Mouse (Mus musculus) left cerebral cortex, postnatal 14 days (tissue): ENCODE data around the gene Ccdc74a. TPM values are rescaled to one million over a fixed set of nuclear protein-coding genes. Genes with fewer than 3 reads are reported as not detected.
A peak's percentile ranks its signal among the peaks of the same experiment; 100 is the strongest.

Experiments used
- DNase-seq, 2 experiments: peaks; one replicate each; pipeline ENCODE4 v3.0.0; 2021 to 2022; ENCODE audit warnings: low spot score in 2 of 2, mixed read lengths in 1 of 2
- intact Hi-C: fragments of 180-260 bp; cut with DNase I; formaldehyde crosslinking; loops from one replicate; pipeline ENCODE4 v1.15.1; 2025
- total RNA-seq, 2 experiments: library from RNA; stranded (reverse); gene quantifications; 2 replicates each; pipeline ENCODE4 v1.2.3; 2021

Gene Ccdc74a
- total RNA-seq, 2 experiments from 2014 or later: 27.5 to 33.9 TPM

DNA sequence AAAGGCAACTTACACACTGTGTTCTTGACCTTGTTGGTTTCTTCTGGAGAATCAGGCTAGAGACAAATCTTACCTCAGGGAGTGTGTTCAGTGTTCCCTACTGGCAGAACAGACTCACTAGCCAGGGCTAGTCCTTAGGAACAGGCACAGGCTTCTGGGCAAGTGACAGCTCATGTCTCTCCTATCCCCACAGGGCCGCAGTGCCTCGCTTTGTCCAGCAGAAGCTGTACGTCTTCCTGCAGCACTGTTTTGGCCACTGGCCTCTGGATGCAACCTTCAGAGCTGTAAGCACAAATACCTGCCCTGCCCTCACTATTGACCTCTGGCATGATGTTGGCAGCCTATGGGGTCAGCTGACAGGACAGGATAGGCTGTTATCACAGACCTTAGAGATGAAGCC lies 7.2 kb upstream of the Ccdc74a start:
- DNase-seq: no peak
- intact Hi-C loops: no loop called here

DNA sequence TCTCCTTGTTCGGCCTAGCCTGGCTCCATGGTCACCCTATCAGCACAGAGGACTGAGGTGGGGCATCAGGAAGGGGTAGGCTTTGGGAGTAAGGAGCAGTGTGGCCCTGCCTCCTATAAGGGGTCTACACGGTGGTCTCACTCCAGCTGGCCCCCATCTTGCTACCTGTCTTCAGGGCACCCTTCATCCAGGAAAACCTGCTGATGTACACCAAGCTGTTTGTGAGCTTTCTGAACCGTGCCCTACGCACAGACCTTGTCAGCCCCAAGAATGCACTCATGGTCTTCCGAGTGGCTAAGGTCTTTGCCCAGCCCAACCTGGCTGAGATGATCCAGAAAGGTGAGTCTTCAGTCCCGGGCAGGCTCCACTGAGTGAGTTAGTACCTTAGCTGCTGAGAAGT lies 6.3 kb upstream of the Ccdc74a start:
- intact Hi-C loops: no loop called here

DNA sequence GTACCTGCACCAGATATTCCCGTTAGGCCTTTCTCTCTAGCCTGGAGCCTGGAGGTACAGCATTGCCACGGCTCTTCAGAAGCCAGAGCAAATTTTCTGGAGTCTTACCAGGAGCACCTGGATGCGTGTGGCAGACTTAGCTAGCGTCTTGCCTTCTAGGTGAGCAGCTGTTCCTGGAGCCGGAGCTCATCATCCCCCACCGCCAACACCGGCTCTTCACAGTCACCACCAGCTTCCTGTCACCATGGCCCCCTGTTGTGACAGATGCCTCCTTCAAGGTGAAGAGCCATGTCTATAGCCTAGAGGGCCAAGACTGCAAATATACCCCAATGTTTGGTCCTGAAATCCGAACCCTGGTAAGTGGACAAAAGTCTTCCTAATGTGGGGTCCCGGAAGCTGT lies 5.6 kb upstream of the Ccdc74a start:
- intact Hi-C loops: no loop called here
- DNase-seq: no peak

More for the DNA sequence above, 6.3 kb upstream of the Ccdc74a start:
- no peak for DNase-seq

DNA sequence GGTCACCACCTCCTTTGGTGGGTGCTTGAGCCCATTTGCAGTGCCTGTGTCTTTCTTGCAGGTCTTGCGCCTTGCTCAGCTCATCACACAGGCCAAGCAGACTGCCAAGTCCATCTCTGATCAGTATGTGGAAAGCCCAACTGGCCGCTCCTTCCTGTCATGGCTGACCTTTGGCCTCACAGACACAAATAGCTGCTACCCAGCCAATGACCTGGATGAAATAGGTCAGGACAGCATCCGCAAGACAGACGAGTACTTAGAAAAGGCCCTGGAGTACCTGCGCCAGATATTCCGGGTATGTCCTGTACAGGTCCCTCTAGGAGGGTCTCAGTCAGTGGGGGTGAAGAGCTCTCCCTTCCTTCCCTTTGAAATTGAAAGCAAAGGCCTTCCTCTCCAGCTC lies 5.0 kb upstream of the Ccdc74a start:
- no peak for DNase-seq
- intact Hi-C loops: no loop called here

DNA sequence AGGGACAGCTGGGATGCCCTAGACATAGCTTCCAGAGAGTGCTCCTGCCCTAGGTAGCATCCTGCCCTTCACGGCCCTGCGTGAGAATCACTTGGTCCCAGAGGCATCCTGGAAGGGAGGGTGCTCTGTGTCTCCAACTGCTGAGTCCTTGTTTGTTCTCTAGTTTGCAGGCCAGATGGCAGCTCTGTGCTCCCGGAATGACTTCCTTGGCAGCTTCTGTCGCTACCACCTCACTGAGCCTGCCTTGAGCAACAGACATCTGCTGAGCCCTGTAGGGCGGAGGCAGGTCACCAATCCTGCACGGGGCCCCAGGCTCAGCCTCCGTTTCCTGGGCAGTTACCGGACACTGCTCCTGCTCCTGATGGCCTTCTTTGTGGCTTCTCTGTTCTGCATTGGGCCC lies 4.0 kb upstream of the Ccdc74a start:
- DNase-seq: no peak
- intact Hi-C loops: no loop called here

DNA sequence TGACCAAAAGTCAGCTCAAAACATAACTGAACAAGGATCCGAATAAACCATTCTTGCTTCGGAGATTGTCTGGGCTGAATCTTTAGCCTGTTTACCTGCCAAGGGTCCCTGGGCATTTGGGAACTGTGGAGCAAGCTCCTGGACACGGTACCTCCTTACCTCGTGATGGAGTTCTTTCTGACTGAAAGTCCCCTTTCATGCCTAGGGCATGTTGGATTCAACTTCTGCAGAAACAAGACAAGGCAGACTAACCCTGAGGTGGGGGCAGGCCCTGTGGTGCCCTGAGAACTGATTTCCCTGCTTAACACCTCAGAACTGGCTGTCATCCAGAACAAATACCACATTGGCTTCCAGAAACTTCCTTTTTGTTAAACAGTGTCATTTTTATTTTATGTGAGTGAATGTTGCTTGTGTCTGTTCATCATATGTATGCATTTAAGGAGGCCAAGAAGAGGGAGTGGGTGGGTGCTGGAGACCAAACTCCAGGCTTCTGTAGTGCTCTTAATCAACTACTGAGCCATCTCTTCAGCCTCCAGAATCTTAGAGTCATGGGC lies 2.8 kb upstream of the Ccdc74a start:
- no peak for DNase-seq
- intact Hi-C loops: no loop called here

DNA sequence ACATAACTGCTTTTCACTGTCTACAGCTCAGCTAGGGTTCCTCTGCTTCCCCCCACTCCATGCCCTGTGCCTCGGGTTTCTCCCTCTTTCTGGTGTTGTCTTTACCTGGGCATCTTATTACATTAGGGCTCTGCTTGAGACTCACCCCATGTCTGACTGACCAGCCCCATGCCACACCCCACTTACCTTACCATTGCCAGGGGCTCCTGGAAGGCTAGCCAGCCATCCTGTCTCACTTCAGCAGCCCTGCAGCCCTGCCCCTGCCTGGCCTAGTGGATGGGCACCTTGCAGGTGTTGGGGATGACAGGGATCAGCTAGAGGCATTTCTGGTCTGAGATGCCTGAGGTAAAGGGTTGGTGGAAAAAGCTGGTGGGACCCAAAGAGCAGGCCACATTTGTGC lies 886 bp downstream of the Ccdc74a start:
- no peak for DNase-seq
- intact Hi-C loops: no loop called here

DNA sequence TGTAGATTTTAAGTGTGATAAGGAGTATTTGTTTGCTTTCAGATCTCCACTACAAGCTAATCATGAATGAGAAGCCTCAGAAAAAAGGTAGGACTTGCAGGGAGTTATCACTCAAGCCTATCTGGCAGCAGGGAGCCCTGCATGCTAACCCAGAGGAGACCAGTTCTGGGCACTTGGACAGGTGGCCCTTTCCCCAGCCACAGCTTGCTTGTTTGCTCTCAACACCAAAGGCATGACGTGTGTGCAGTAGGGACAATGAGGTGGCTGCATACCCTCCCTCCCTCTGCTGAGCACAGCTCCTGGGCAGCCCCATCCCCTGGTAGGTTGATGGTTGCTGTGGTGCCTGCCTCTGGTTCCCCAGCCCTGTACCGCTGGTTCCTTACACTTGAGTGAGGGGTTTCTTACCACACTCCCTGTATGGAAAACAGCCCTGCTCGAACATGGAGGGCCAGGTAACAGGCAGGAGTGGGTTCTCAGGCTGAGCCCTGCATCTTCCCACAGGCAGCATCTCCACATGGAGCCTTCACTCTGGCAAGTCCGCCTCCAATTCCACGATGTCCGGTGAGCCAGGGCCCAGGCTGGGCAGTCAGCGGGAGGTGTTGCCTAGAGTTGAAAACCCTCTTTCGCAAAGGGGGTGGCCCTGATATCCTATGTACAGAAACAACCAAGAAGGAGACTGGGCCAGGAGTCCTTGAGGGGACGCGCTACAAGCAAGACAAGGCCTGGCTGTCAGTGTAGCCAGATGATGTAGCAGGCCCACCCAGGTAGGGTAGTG lies 1.5 kb downstream of the Ccdc74a start:
- intact Hi-C loops: no loop called here
- DNase-seq: no peak

DNA sequence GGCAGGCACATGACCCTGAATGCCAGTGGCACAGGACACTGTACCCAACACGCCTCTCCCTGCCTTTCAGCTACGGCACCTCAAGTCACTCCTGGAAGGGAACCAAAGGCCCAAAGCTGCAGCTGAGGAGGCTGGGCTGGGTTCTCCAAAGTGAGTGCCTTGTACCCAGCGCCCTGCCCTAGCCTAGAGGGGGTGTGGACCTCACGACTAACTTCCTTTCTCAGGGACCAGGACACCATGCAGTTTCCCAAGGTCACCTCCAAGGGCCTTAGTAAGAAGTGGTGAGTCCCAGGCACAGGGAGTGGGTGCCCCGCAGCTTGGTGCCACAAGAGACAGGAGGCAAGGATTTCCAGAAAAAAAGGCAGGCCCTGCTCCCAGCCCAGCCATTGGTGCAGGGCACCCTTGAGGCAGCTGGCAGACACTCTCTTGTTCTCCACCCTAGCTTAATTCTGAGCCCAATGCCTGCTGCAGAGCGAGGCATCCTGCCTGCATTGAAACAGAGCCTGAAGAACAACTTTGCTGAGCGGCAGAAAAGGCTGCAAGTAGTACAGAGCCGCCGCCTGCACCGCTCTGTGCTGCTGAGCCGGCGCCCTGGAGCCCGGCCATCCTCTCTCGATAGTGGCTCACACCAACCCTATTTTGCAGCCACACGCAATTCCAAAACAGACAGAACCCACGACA lies 3.8 kb downstream of the Ccdc74a start:
- DNase-seq: peak in 1 of 2 experiments; percentile 44
- intact Hi-C loops: no loop called here

DNA sequence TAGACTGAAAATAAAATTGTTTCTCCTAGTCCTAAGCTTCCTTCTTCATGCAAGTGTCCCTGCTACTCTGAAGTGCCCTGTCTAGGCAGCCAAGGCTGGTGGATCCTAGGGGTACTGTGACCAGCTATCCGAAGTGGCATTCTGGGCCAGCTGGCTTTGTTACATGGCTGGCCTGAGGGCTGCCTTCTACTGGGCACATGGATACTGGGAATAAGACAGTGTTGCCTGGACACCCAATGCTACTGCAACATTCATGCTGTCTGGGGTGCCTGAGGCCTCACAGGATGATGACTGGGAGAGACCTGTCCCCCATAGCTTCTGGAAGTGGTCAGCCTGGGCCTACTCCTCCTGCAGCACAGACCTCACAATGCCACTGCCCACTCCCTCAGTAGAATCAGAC lies 4.4 kb downstream of the Ccdc74a start:
- intact Hi-C loops: no loop called here
- DNase-seq: no peak

DNA sequence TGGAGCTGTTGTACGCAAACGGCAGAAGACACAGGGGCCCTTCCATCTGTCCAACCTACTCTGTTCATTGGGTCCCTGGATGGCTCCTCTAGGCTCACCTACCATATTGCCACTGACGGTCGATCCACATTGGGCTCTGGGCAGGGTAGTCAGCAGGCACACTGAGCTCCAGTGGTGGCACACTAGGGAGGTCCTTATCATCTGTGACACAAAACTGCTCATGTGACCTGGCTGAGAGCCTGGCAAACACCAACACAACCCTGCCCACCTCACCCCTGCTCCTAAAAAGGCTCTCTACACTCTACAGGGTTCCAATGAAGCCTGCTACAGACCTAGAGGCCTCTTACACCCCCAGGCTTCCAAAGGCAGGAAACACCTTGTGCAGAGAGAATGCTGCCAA lies 6.3 kb downstream of the Ccdc74a start:
- DNase-seq: no peak
- intact Hi-C loops: no loop called here

DNA sequence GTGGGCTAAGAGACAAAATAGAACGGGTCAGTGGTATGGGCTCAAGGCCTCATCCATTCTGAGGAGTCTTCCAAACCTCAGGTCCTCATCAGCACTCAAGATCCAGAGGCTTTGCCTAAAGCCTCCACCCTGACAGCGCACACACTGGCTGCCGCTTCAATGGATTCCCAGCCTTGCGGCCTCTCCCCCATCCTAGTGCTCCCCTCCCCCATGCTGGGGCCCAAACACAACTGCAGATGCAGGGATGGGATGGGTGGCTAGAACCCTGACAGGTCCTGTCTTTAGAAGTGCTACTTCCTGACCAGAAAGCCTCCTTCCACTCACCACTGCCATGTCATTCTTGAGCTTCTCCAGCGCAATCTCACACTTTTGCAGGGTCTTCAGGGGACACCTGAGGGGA lies 7.3 kb downstream of the Ccdc74a start:
- intact Hi-C loops: no loop called here
- DNase-seq: no peak

DNA sequence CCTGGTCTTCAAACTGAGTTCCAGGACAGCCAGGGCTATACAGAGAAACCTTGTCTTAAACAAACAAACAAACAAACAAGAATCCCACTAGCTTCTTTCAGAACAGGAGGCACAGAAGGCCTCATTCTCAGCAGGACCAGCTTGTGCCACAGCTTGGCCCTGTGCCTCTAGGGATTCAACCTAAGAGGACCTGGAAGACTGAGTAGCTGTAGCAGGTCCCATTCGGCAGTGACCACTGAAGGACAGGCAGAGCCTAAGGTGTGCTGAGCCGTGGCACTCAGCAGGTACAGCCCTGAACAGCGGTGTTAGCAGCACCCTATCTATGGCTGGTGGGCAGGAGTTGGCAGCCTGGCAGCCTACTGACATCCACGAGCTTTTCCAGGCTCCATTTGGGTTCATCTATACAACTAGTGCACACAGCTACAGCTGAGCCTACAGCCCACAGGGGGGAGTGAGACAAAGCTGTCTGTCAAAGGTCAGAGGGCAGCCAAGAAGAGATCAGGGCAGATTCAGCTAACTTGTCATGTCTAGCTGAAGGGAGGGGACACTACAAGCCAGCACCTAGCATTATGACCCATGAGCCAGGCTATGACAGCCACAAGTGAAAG lies 8.0 kb downstream of the Ccdc74a start:
- no peak for DNase-seq
- intact Hi-C loops: no loop called here

DNA sequence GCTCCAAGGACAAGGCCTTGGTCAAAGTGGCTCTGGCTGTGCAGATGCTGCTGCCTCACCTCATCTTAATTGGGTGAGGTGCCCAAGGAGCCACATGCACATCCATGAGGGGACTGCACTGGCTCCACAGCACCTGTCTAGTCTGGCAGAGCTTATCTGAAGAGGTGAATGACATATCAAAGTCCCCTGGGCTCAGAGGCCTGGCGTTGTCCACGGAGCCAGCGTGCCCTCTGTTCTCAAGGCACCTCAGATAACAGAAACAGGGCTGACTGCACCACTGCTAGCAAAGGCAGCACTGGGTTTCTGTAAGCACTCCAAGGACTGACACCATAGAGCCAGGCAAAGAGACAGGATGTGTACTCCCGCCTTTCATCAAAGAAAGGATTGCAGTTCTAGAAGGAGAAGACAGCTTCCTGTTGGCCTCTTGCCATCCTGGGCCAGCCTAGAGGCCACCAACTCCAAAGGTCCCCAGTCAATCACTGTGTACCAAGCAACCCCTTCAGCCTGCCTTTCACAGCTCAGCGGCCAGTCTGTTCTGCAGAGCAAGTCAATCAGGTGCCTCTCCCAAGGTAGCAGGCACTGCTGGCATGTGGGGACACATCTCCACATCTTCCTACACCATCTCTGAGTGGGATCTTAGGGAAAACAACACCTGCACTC lies 10.1 kb downstream of the Ccdc74a start:
- intact Hi-C loops: no loop called here
- DNase-seq: no peak

DNA sequence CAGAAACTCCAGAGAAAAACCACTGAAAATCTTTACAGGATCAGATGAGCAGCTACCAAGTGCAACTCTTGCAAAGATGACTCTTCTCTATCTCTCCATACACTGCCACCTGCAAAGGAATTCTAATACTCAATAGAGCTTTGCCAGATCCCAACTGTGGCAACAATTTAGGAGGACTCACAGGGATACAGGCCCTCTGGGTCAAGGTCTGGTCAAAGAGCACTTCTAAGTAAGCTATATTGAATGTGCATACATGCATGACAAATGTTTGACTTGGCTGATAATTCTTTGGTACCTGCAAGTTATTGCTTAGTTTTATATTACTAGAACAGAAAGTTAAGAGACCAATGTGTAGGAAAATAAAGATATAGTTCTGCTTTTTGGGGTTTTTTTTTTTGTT lies 19.3 kb downstream of the Ccdc74a start:
- intact Hi-C loops: no loop called here
- no peak for DNase-seq

DNA sequence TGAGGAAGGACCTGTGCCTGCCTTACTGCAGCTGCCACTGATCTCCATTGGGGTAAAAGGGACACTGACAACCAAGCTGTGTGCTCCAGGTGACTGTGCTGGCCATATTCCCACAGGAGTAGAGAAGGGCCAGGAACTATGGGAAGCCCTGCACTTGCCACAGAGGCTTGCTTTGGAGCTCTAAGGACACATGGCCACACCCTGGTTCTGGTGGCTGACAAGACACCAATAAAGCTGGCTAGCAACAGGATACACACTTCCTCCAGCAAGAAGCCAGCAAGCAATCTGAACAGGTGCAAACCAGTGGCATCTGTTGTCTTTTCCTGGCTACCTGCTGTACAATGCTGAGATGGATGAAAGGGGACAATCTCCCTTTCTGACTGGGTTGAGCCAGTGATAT lies 23.6 kb downstream of the Ccdc74a start:
- DNase-seq: no peak
- intact Hi-C loops: no loop called here

DNA sequence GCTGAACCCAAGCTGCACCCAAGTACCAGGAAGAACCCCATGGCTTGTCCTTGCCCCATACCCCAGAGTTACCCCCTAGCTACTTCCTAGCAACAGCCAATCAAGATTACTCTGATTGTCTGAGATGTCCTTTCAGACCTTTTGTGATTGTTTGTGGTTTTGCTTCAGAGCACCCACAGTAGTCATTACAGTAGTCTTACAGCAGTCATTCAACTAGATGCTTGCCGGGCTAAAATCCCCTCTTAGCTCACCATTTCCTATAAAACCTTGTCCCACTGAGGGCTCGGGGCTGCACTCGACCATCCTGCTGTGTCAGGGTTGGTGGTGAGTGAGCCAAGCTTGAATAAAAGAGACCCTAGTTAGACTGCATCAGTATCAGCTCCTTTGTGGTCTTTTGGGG lies 48.6 kb downstream of the Ccdc74a start:
- intact Hi-C loops: no loop called here
- no peak for DNase-seq
